Mouse (Mus musculus) fat pad, adult 2 months (tissue): Measurements from ENCODE around the gene Dclk2.

ENCODE experiments used
- DNase-seq: peaks from one replicate; pipeline ENCODE4 v3.0.0-alpha.2; 2011; ENCODE audit warnings: low read depth, low spot score; ENCODE audit errors: extremely low read depth

Dclk2 gene

GRCm38 (mm10) chr3:86761095-86762035 is 159.3 kb downstream of the Dclk2 start:
- no peak for DNase-seq

GRCm38 (mm10) chr3:86760474-86760873 is 160.2 kb downstream of the Dclk2 start:
- DNase-seq = no peak

- DNase-seq = no peak
Observed at GRCm38 (mm10) chr3:86759834-86760233, 160.8 kb downstream of the Dclk2 start.

GRCm38 (mm10) chr3:86759383-86759782 is 161.3 kb downstream of the Dclk2 start:
- DNase-seq = no peak

GRCm38 (mm10) chr3:86758727-86759126 is 161.9 kb downstream of the Dclk2 start:
- DNase-seq = no peak

- DNase-seq = no peak
Observed at GRCm38 (mm10) chr3:86756548-86756947, 164.1 kb downstream of the Dclk2 start.

GRCm38 (mm10) chr3:86754595-86755557 is 165.8 kb downstream of the Dclk2 start:
- DNase-seq = no peak

GRCm38 (mm10) chr3:86754178-86754577 is 166.5 kb downstream of the Dclk2 start:
- DNase-seq = no peak

- DNase-seq = no peak
Observed at GRCm38 (mm10) chr3:86750652-86751051, 170.0 kb downstream of the Dclk2 start.

GRCm38 (mm10) chr3:86745769-86746512 is 174.7 kb downstream of the Dclk2 start:
- no peak for DNase-seq

GRCm38 (mm10) chr3:86745348-86745747 is 175.3 kb downstream of the Dclk2 start:
- DNase-seq = no peak

GRCm38 (mm10) chr3:86739745-86740144 is 180.9 kb downstream of the Dclk2 start:
- no peak for DNase-seq

GRCm38 (mm10) chr3:86738831-86739230 is 181.8 kb downstream of the Dclk2 start:
- DNase-seq = no peak
